Mouse (Mus musculus): ENCODE results near the gene Rtp4.

Rtp4 gene

GRCm38 (mm10) chr16:23513401-23513800 lies 6.7 kb upstream of the Rtp4 start:
- in situ Hi-C loops (cut with MboI, MseI), result no loop called here

GRCm38 (mm10) chr16:23515766-23516165 lies 4.3 kb upstream of the Rtp4 start:
- in situ Hi-C loops (cut with MboI, MseI), result no loop called here

- in situ Hi-C loops (cut with MboI, MseI), result no loop called here
These were observed 3.5 kb upstream of the Rtp4 start for GRCm38 (mm10) chr16:23516606-23517005.

- in situ Hi-C loops (cut with MboI, MseI), result no loop called here
These were observed 2.9 kb upstream of the Rtp4 start for GRCm38 (mm10) chr16:23517230-23517629.

- in situ Hi-C loops (cut with MboI, MseI), result no loop called here
These were observed 2.1 kb upstream of the Rtp4 start for GRCm38 (mm10) chr16:23517754-23518566.

GRCm38 (mm10) chr16:23518567-23519369 lies 1.3 kb upstream of the Rtp4 start:
- in situ Hi-C loops (cut with MboI, MseI), result no loop called here

- in situ Hi-C loops (cut with MboI, MseI), result no loop called here
These were observed 320 bp upstream of the Rtp4 start for GRCm38 (mm10) chr16:23519771-23520170.

GRCm38 (mm10) chr16:23521092-23521491 lies 1.0 kb downstream of the Rtp4 start:
- in situ Hi-C loops (cut with MboI, MseI), result no loop called here

GRCm38 (mm10) chr16:23522081-23522480 lies 2.0 kb downstream of the Rtp4 start:
- in situ Hi-C loops (cut with MboI, MseI), result no loop called here

- in situ Hi-C loops (cut with MboI, MseI), result no loop called here
These were observed 9.1 kb downstream of the Rtp4 start for GRCm38 (mm10) chr16:23529186-23529585.

- in situ Hi-C loops (cut with MboI, MseI), result no loop called here
These were observed 13.6 kb downstream of the Rtp4 start for GRCm38 (mm10) chr16:23533707-23534106.

GRCm38 (mm10) chr16:23541046-23541445 lies 21.0 kb downstream of the Rtp4 start:
- in situ Hi-C loops (cut with MboI, MseI), result no loop called here

- in situ Hi-C loops (cut with MboI, MseI), result no loop called here
These were observed 22.8 kb downstream of the Rtp4 start for GRCm38 (mm10) chr16:23542866-23543265.

GRCm38 (mm10) chr16:23544361-23544760 lies 24.3 kb downstream of the Rtp4 start:
- in situ Hi-C loops (cut with MboI, MseI), result no loop called here

- in situ Hi-C loops (cut with MboI, MseI), result loop anchor here (5.0 kb wide), 2 partner anchors 85 to 350 kb away; no protein-coding TSS in a partner anchor
These were observed 27.7 kb downstream of the Rtp4 start for GRCm38 (mm10) chr16:23547783-23548182.

- in situ Hi-C loops (cut with MboI, MseI), result loop anchor here (5.0 kb wide), 1 partner anchor 82 kb away; no protein-coding TSS in a partner anchor
These were observed 30.4 kb downstream of the Rtp4 start for GRCm38 (mm10) chr16:23550346-23550980.

- in situ Hi-C loops (cut with MboI, MseI), result loop anchor here (5.0 kb wide), 1 partner anchor 81 kb away; no protein-coding TSS in a partner anchor
These were observed 31.0 kb downstream of the Rtp4 start for GRCm38 (mm10) chr16:23550981-23551582.

GRCm38 (mm10) chr16:23554673-23555072 lies 34.6 kb downstream of the Rtp4 start:
- in situ Hi-C loops (cut with MboI, MseI), result loop anchor here (5.0 kb wide), 1 partner anchor 78 kb away; no protein-coding TSS in a partner anchor

- in situ Hi-C loops (cut with MboI, MseI), result no loop called here
These were observed 37.1 kb downstream of the Rtp4 start for GRCm38 (mm10) chr16:23557195-23557594.

GRCm38 (mm10) chr16:23557669-23558068 lies 37.6 kb downstream of the Rtp4 start:
- in situ Hi-C loops (cut with MboI, MseI), result no loop called here

- in situ Hi-C loops (cut with MboI, MseI), result no loop called here
These were observed 48.4 kb downstream of the Rtp4 start for GRCm38 (mm10) chr16:23568369-23568958.

Measured in regulatory T cell (primary cell).